Mouse (Mus musculus): ENCODE measurements around the gene Mapk8ip3. TPM values are rescaled to one million over a fixed set of nuclear protein-coding genes. Genes with fewer than 3 reads are reported as not detected.

Gene Mapk8ip3
- polyA plus RNA-seq, 1 experiment from 2014 or later = 36.5 TPM

- H3K4me3 ChIP-seq (ENCODE audit: low read depth, low read length) = no peak overlapping the region
- no peak overlapping the region for H3K9ac ChIP-seq (ENCODE audit: low read length)
- WGBS = 88% methylated on average over 19 of the region's 19 CpGs
- ATAC-seq (ENCODE audit: low FRiP score) (no peak), DNase-seq (ENCODE audit: low spot score, missing footprints) (peak; percentile 66)
- H3K27ac ChIP-seq (ENCODE audit: low read depth, low read length) = no peak overlapping the region
- H3K4me2 ChIP-seq = no peak overlapping the region
- H3K4me1 ChIP-seq (ENCODE audit: control insufficient read depth, insufficient read depth, low read length) = peaks cover 21% of the 10 kb centered on the region
- H3K27me3 ChIP-seq (ENCODE audit: control insufficient read depth, insufficient read depth, low read length) = no peaks in the 10 kb centered on the region
- H3K36me3 ChIP-seq (ENCODE audit: control insufficient read depth, insufficient read depth, low read length) = peaks cover 15% of the 10 kb centered on the region
- no peaks in the 10 kb centered on the region for H3K9me3 ChIP-seq (ENCODE audit: control insufficient read depth, low read length)
These were observed 46.4 kb downstream of the Mapk8ip3 start for GRCm38 (mm10) chr17:24890151-24891092.

GRCm38 (mm10) chr17:24888862-24889261, 47.9 kb downstream of the Mapk8ip3 start:
- Histone ChIP-seq H3K9me3 (ENCODE audit: control insufficient read depth, low read length) (no peaks in the 10 kb centered on the region), H3K4me3 (ENCODE audit: low read depth, low read length) (no peak overlapping the region), H3K9ac (ENCODE audit: low read length) (no peak overlapping the region), H3K27ac (ENCODE audit: low read depth, low read length) (no peak overlapping the region), H3K4me1 (ENCODE audit: control insufficient read depth, insufficient read depth, low read length) (peaks cover 19% of the 10 kb centered on the region), H3K27me3 (ENCODE audit: control insufficient read depth, insufficient read depth, low read length) (no peaks in the 10 kb centered on the region), H3K4me2 (no peak overlapping the region), H3K36me3 (ENCODE audit: control insufficient read depth, insufficient read depth, low read length) (peaks cover 15% of the 10 kb centered on the region)
- DNase-seq (ENCODE audit: low spot score, missing footprints) (no peak), ATAC-seq (ENCODE audit: low FRiP score) (no peak)
- 87% methylated on average over 3 of the region's 3 CpGs for WGBS

- peaks cover 17% of the 10 kb centered on the region for H3K4me1 ChIP-seq (ENCODE audit: control insufficient read depth, insufficient read depth, low read length)
- H3K9me3 ChIP-seq (ENCODE audit: control insufficient read depth, low read length) = no peaks in the 10 kb centered on the region
- H3K9ac ChIP-seq (ENCODE audit: low read length) = peak overlapping the region; percentile 80
- peak overlapping the region; percentile 59 for H3K4me2 ChIP-seq
- ATAC-seq (ENCODE audit: low FRiP score) (no peak), DNase-seq (ENCODE audit: low spot score, missing footprints) (no peak)
- peaks cover 15% of the 10 kb centered on the region for H3K36me3 ChIP-seq (ENCODE audit: control insufficient read depth, insufficient read depth, low read length)
- 65% methylated on average over 18 of the region's 18 CpGs for WGBS
- no peak overlapping the region for H3K27ac ChIP-seq (ENCODE audit: low read depth, low read length)
- no peaks in the 10 kb centered on the region for H3K27me3 ChIP-seq (ENCODE audit: control insufficient read depth, insufficient read depth, low read length)
- peak overlapping the region; percentile 72 for H3K4me3 ChIP-seq (ENCODE audit: low read depth, low read length)
These were observed 49.3 kb downstream of the Mapk8ip3 start for GRCm38 (mm10) chr17:24887291-24888080.

- no peaks in the 10 kb centered on the region for H3K27me3 ChIP-seq (ENCODE audit: control insufficient read depth, insufficient read depth, low read length)
- H3K27ac ChIP-seq (ENCODE audit: low read depth, low read length) = no peak overlapping the region
- no peaks in the 10 kb centered on the region for H3K9me3 ChIP-seq (ENCODE audit: control insufficient read depth, low read length)
- peak overlapping the region; percentile 80 for H3K9ac ChIP-seq (ENCODE audit: low read length)
- H3K4me2 ChIP-seq = peak overlapping the region; percentile 59
- WGBS = 2% methylated on average over 18 of the region's 18 CpGs
- peaks cover 12% of the 10 kb centered on the region for H3K36me3 ChIP-seq (ENCODE audit: control insufficient read depth, insufficient read depth, low read length)
- H3K4me1 ChIP-seq (ENCODE audit: control insufficient read depth, insufficient read depth, low read length) = peaks cover 17% of the 10 kb centered on the region
- no peak; the same call in 1 of the 2 replicates for ATAC-seq (ENCODE audit: low FRiP score)
- peak; percentile 90 for DNase-seq (ENCODE audit: low spot score, missing footprints)
- peak overlapping the region; percentile 72 for H3K4me3 ChIP-seq (ENCODE audit: low read depth, low read length)
These were observed 49.9 kb downstream of the Mapk8ip3 start for GRCm38 (mm10) chr17:24886932-24887271.

- Histone ChIP-seq H3K4me1 (ENCODE audit: control insufficient read depth, insufficient read depth, low read length) (peaks cover 17% of the 10 kb centered on the region), H3K9ac (ENCODE audit: low read length) (peak within 1 kb of the TSS; percentile 80), H3K27me3 (ENCODE audit: control insufficient read depth, insufficient read depth, low read length) (no peaks in the 10 kb centered on the region), H3K4me3 (ENCODE audit: low read depth, low read length) (peak within 1 kb of the TSS; percentile 72), H3K4me2 (peak within 1 kb of the TSS; percentile 75), H3K9me3 (ENCODE audit: control insufficient read depth, low read length) (no peaks in the 10 kb centered on the region), H3K36me3 (ENCODE audit: control insufficient read depth, insufficient read depth, low read length) (peaks cover 11% of the 10 kb centered on the region), H3K27ac (ENCODE audit: low read depth, low read length) (no peak within 1 kb of the TSS)
- ATAC-seq (ENCODE audit: low FRiP score) (peak; percentile 98), DNase-seq (ENCODE audit: low spot score, missing footprints) (peak; percentile 98)
- WGBS = under 1% methylated on average over 69 of the region's 69 CpGs
These were observed 50.4 kb downstream of the Mapk8ip3 start, which contains the start of the genes Nubp2 and Spsb3 for GRCm38 (mm10) chr17:24886134-24886931. Nubp2 (minus strand) TSS chr17:24886349. Spsb3 (plus strand) TSS chr17:24886643.

- no peak for DNase-seq (ENCODE audit: low spot score, missing footprints)
- peak overlapping the region; percentile 62 for H3K9ac ChIP-seq (ENCODE audit: low read length)
- WGBS = 27% methylated on average over 22 of the region's 22 CpGs
- no peak overlapping the region for H3K27ac ChIP-seq (ENCODE audit: low read depth, low read length)
- H3K27me3 ChIP-seq (ENCODE audit: control insufficient read depth, insufficient read depth, low read length) = no peaks in the 10 kb centered on the region
- H3K4me3 ChIP-seq (ENCODE audit: low read depth, low read length) = peak overlapping the region; percentile 65
- ATAC-seq (ENCODE audit: low FRiP score) = no peak
- peak overlapping the region; percentile 75 for H3K4me2 ChIP-seq
- H3K36me3 ChIP-seq (ENCODE audit: control insufficient read depth, insufficient read depth, low read length) = peaks cover 4% of the 10 kb centered on the region
- no peaks in the 10 kb centered on the region for H3K9me3 ChIP-seq (ENCODE audit: control insufficient read depth, low read length)
- H3K4me1 ChIP-seq (ENCODE audit: control insufficient read depth, insufficient read depth, low read length) = peaks cover 17% of the 10 kb centered on the region
These were observed 51.2 kb downstream of the Mapk8ip3 start for GRCm38 (mm10) chr17:24885356-24886133.

GRCm38 (mm10) chr17:24884391-24884790, 52.4 kb downstream of the Mapk8ip3 start:
- Histone ChIP-seq H3K4me1 (ENCODE audit: control insufficient read depth, insufficient read depth, low read length) (peaks cover 17% of the 10 kb centered on the region), H3K27ac (ENCODE audit: low read depth, low read length) (no peak overlapping the region), H3K4me2 (no peak overlapping the region), H3K36me3 (ENCODE audit: control insufficient read depth, insufficient read depth, low read length) (no peaks in the 10 kb centered on the region), H3K9me3 (ENCODE audit: control insufficient read depth, low read length) (no peaks in the 10 kb centered on the region), H3K4me3 (ENCODE audit: low read depth, low read length) (no peak overlapping the region), H3K27me3 (ENCODE audit: control insufficient read depth, insufficient read depth, low read length) (no peaks in the 10 kb centered on the region), H3K9ac (ENCODE audit: low read length) (no peak overlapping the region)
- WGBS = 90% methylated on average over 6 of the region's 6 CpGs
- no peak for DNase-seq (ENCODE audit: low spot score, missing footprints)
- ATAC-seq (ENCODE audit: low FRiP score) = no peak

Measured in midbrain, embryonic 11.5 days (tissue).